Mouse (Mus musculus) macrophage (primary cell): Measurements from ENCODE around the gene Myh9. TPM values are rescaled to one million over a fixed set of nuclear protein-coding genes. Genes with fewer than 3 reads are reported as not detected.

Source experiments
- H3K27ac ChIP-seq: fragments of 350-480 bp; formaldehyde crosslinking; 2 replicates; pipeline ENCODE4 v1.9.0; 2021
- H3K36me3 ChIP-seq: fragments of 350-480 bp; formaldehyde crosslinking; 2 replicates; pipeline ENCODE4 v1.9.0; 2021; ENCODE audit errors: inconsistent target
- H3K4me3 ChIP-seq: fragments of 350-480 bp; formaldehyde crosslinking; 2 replicates; pipeline ENCODE4 v1.9.0; 2021; ENCODE audit errors: inconsistent target
- H3K79me2 ChIP-seq: fragments of 350-480 bp; formaldehyde crosslinking; 2 replicates; pipeline ENCODE4 v1.9.0; 2021; ENCODE audit errors: inconsistent target
- WGBS: methylation state at CpG from one replicate; pipeline ENCODE4 v1.1.7; 2026; ENCODE audit warnings: inconsistent platforms; ENCODE audit not compliant: missing documents; 5-methylcytosine and 5-hydroxymethylcytosine counted together
- polyA plus RNA-seq: library from polyadenylated mRNA; stranded (reverse); fragments of 250-400 nt; gene quantifications from 3 replicates; pipeline ENCODE4 v1.2.4, GENCODE M21; 2018; ENCODE audit warnings: inconsistent platforms

The Myh9 gene
- polyA plus RNA-seq, 1 experiment from 2014 or later, result 188 TPM

DNA sequence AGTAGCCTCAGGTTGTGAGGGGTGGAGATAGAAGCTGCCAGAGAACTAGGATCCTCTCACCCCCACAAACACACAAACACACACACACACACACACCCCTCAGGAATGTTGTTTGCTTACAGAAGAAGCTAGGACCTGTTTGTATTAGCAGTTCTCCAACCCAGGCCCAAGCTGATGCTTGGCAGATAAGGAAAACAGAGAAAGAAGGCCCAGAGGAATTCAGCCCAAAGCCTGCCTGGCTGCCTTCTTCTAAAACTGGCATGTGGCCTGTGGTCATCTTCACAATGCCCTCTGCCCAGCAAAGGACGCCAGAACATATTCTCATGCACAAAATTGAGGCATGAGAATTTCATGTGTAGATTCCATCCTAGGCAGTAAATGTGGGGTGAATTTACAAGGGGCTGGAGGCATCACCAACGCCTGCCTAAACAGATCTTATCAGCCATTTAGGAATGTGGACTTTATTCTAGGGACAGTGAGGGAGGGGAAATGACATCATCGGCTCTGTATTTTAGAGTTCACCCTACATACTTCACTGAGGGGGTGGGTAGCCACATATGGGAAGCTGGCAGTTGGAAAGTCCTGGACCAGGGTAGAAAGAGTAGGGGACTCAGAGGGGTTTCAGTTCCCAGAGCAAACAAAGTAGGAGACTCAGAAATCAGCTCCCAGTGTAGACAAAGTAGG, 21.4 kb downstream of the Myh9 start:
- 35% methylated on average over 3 of the region's 3 CpGs for WGBS
- Histone ChIP-seq H3K79me2 (peaks cover 100% of the 10 kb centered on the region), H3K27ac (peak overlapping the region; percentile 5; the same call in 1 of the 2 replicates), H3K36me3 (no peaks in the 10 kb centered on the region), H3K4me3 (no peak overlapping the region)

- Histone ChIP-seq H3K27ac (peak overlapping the region; percentile 5; the same call in 1 of the 2 replicates), H3K36me3 (no peaks in the 10 kb centered on the region), H3K79me2 (peaks cover 100% of the 10 kb centered on the region), H3K4me3 (no peak overlapping the region)
- 31% methylated on average over 9 of the region's 10 CpGs for WGBS
These were observed 22.0 kb downstream of the Myh9 start for GRCm38 (mm10) chr15:77819894-77820387.

GRCm38 (mm10) chr15:77818556-77819158, 23.3 kb downstream of the Myh9 start:
- H3K27ac ChIP-seq, result no peak overlapping the region
- H3K4me3 ChIP-seq, result no peak overlapping the region
- no peaks in the 10 kb centered on the region for H3K36me3 ChIP-seq
- peaks cover 100% of the 10 kb centered on the region for H3K79me2 ChIP-seq
- 89% methylated on average over 15 of the region's 15 CpGs for WGBS

DNA sequence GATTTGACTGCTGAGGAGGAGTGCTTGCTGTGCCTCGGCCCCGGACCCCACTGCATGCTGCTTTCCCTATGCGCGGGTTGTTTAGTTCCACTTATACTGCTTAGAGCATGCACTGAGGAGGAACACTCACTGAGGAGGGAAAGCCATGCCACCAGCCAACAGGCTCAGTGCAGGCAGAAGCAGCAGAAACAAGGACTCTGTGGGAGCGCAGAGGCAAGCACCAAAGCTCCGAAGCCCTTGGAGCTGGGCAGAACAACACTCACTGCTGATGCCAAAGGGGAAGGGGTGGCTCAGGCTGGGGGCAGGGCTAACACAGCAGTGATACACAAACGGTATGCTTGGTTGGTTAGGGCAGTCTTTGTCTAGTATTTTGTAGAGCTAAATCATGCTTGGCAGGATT, 24.6 kb downstream of the Myh9 start:
- WGBS, result 22% methylated on average over 7 of the region's 7 CpGs
- Histone ChIP-seq H3K79me2 (peaks cover 100% of the 10 kb centered on the region), H3K36me3 (peaks cover 7% of the 10 kb centered on the region), H3K27ac (peak overlapping the region; percentile 85; the same call in 1 of the 2 replicates), H3K4me3 (no peak overlapping the region)

DNA sequence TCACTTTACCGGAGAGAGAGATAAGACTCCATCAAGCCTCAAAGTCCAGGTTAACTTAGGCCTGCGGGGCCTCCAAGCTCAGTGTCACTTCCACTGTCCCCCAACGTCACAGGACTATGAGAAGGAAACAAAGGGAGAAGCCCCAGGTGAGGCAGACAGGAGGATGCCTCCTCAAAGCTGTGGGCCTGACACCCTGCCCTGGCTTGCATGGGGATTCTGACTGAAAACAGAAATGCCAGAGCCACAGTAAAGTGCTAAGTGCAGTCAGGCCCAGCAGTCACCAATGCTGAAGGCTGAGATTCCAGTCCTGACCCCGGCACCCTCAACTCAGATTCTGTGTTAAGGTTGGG, 25.4 kb downstream of the Myh9 start:
- 70% methylated on average over 4 of the region's 4 CpGs for WGBS
- Histone ChIP-seq H3K4me3 (no peak overlapping the region), H3K79me2 (peaks cover 100% of the 10 kb centered on the region), H3K27ac (peak overlapping the region; percentile 85), H3K36me3 (peaks cover 15% of the 10 kb centered on the region)

- no peak overlapping the region for H3K4me3 ChIP-seq
- peaks cover 20% of the 10 kb centered on the region for H3K36me3 ChIP-seq
- peaks cover 100% of the 10 kb centered on the region for H3K79me2 ChIP-seq
- peak overlapping the region; percentile 85 for H3K27ac ChIP-seq
- 6% methylated on average over 17 of the region's 17 CpGs for WGBS
These were observed 25.9 kb downstream of the Myh9 start for GRCm38 (mm10) chr15:77815867-77816600.

DNA sequence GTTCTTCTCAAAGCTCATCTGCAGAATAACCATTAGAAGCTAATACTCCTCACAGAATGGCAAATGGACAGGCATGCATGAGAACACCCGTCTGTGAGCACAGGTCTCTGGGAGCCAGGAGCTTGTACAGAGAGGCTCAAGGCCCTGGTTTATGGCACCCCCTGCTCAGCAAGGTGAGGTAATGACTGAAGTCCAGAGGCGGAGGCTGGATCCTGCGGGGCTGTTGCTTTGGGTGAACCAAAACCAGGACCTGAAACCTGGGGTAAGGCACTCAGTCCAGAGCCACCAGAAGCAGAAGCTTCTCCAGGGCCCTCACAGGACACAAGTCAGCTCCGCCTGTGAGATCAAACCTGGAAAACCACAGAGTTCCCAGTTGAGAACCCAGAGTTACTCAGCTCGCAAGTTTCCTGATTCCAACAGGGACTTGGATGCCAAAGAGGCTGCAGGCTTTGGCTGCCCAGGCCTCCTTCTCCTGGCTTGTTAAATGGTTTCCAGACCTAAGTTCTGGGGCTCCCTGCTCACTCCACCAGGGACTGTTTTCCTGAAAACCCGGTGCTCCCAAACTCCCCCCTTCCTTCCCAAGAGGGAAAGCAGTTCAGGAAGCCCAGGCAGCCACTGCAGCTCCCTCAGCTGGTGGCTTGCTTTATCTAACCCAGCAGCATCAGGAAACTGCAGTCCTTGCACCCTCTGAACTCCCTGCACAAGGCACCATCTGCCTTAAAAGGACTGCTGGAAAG, 28.2 kb downstream of the Myh9 start:
- 35% methylated on average over 6 of the region's 6 CpGs for WGBS
- H3K27ac ChIP-seq, result peak overlapping the region; percentile 12
- H3K79me2 ChIP-seq, result peaks cover 100% of the 10 kb centered on the region
- H3K36me3 ChIP-seq, result peaks cover 29% of the 10 kb centered on the region
- H3K4me3 ChIP-seq, result no peak overlapping the region

GRCm38 (mm10) chr15:77812578-77812977, 29.4 kb downstream of the Myh9 start:
- WGBS, result 98% methylated on average over 10 of the region's 10 CpGs
- no peak overlapping the region for H3K27ac ChIP-seq
- H3K36me3 ChIP-seq, result peaks cover 36% of the 10 kb centered on the region
- peaks cover 100% of the 10 kb centered on the region for H3K79me2 ChIP-seq
- H3K4me3 ChIP-seq, result no peak overlapping the region

GRCm38 (mm10) chr15:77811099-77811760, 30.7 kb downstream of the Myh9 start:
- H3K36me3 ChIP-seq, result peaks cover 45% of the 10 kb centered on the region
- no peak overlapping the region for H3K27ac ChIP-seq
- no peak overlapping the region for H3K4me3 ChIP-seq
- 91% methylated on average over 11 of the region's 11 CpGs for WGBS
- peaks cover 100% of the 10 kb centered on the region for H3K79me2 ChIP-seq

DNA sequence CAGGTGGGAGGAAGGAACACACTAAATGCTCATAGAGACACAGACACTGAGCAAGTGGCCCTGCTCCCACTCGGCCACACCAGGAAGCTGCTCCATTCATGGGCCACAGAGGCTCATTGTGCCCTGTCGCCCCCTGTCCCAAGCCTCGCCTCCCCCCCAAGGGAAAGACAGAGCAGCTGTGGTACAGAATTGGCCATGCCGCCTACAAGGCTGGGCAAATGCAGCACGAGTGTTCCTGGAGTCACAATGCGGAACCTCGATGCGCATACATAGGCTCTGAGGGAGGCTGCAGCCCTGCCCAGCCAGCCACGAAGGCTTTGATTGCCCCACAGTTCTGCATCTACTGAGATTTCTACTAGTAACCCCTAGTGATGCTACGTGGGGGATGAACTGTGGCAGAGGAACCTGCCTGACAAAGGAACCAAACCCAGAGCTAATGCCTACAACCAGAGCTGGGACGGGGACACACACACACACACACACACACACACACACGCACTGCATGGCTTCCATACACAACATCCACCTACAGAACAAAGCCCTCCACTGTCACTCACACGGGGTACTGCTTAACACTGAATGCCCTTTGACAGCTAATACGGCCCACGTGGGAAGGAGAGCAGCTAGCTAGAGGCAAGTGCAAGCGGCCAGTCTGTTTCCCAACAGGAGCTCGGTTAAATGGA, 31.4 kb downstream of the Myh9 start:
- Histone ChIP-seq H3K79me2 (peaks cover 98% of the 10 kb centered on the region), H3K27ac (no peak overlapping the region), H3K36me3 (peaks cover 45% of the 10 kb centered on the region), H3K4me3 (no peak overlapping the region)
- WGBS, result 94% methylated on average over 13 of the region's 17 CpGs

DNA sequence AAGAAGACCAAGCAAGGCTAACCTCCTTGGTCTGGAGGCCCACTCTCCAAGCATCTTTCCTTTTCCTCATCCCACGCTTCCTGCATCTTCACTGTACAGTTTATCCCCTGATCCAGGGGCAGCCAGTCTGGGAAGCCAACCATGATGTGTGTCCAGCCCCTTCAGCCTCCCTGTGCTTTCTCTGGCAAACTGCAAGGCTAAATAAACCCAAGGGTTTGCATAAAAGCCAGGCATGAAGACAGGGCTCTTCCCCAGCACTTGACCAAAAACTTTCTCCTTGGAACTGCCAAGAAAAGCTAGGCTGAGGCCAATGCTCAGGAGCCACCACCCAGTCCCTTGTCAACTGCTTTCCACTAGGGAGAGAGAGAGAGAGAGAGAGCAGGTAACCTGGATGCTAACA, 32.5 kb downstream of the Myh9 start:
- H3K27ac ChIP-seq, result no peak overlapping the region
- H3K36me3 ChIP-seq, result peaks cover 50% of the 10 kb centered on the region
- no peak overlapping the region for H3K4me3 ChIP-seq
- H3K79me2 ChIP-seq, result peaks cover 98% of the 10 kb centered on the region
- WGBS, result 100% methylated on average over 1 of the region's 1 CpGs

- Histone ChIP-seq H3K36me3 (peaks cover 47% of the 10 kb centered on the region), H3K79me2 (peaks cover 98% of the 10 kb centered on the region), H3K4me3 (no peak overlapping the region), H3K27ac (no peak overlapping the region)
- 71% methylated on average over 7 of the region's 7 CpGs for WGBS
These were observed 34.8 kb downstream of the Myh9 start for GRCm38 (mm10) chr15:77807264-77807585.

DNA sequence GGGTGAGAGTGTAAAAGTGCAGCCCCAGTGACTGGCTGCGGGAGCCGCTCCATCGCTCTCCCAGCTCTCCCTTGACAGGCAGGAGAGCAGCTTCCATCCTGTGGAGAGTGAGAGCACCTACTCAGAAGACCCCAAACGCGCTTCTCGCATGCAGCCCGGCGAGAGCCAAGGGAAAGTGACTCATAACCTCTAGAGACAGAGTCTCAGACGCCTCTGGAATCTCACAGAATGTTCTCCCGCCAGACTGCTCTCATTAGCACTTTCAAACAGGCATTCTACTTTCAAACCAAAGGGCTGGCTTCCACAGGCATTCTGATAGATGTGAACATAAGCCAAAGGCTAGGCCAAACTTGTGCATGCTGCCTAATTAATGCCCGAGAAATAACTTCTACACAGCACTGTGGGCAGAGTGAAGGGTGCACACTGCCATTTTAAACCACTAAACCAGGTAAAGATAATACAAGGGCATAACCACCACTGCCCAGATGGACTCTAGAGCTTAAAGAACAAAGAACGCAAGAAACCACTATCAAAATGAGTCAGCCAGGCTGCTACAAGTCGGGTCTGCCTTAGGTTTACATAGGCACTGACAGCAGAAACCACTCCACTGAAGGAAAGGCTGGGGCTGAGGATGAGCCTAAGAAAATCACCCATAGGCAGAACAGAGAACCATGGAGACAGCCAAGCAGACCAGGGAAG, 35.3 kb downstream of the Myh9 start:
- H3K79me2 ChIP-seq, result peaks cover 98% of the 10 kb centered on the region
- H3K27ac ChIP-seq, result peak overlapping the region; percentile 46
- no peak overlapping the region for H3K4me3 ChIP-seq
- WGBS, result 77% methylated on average over 13 of the region's 13 CpGs
- H3K36me3 ChIP-seq, result peaks cover 41% of the 10 kb centered on the region
